ENCODE assay signal across 8 mouse cellular contexts in the genomic region with DNA sequence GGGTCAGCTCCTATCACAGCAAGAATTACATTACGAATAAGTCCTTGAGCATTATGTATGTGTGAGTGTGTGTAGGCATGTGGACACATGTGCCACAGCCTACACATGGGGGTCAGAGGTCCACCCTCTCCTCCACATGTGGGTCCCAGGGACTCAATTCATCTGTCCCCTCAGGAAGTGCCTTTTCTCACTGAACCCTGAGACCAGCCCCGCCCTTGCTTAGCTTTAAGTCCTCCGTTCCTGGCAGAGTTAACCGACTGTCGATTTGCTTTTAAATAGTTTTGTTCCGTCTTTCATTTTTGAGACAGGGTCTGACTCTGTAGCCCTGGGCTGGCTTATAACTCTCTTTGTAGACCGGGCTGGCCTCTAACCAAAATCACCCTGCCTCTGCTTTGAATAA. TPM values are rescaled to one million over a fixed set of nuclear protein-coding genes. Genes with fewer than 3 reads are reported as not detected.
A peak's percentile ranks its signal among the peaks of the same experiment; 100 is the strongest.
DNase-seq lines count a peak whose midpoint lies in the region; ATAC-seq and TF ChIP-seq lines count a peak whose summit lies in the region.

No protein-coding gene starts in this region.

- 33% methylated on average over 7 of the region's 7 CpGs for WGBS in heart, adult 2 months
- 33% methylated on average over 7 of the region's 7 CpGs for WGBS in limb, embryonic 14.5 days

- H3K9me3 ChIP-seq in limb, embryonic 14.5 days (ENCODE audit: control insufficient read depth, low read length), result no peaks in the 10 kb centered on the region

- peaks cover 4% of the 10 kb centered on the region for H3K36me3 ChIP-seq in heart, adult 2 months (ENCODE audit: control insufficient read depth, insufficient read depth, low read length)
- H3K36me3 ChIP-seq in limb, embryonic 14.5 days (ENCODE audit: control insufficient read depth, insufficient read depth, low read length), result no peaks in the 10 kb centered on the region

- intact Hi-C loops in heart, adult 2 months (cut with DNase I), result no loop called here
- intact Hi-C loops in heart, postnatal 14 days (cut with DNase I), result no loop called here

- no peak for TF ChIP-seq CTCF in heart, adult 2 months (IDR thresholded peaks at IDR 0.05)
- TF ChIP-seq CTCF in embryonic fibroblast, embryonic 13.5 days (IDR thresholded peaks at IDR 0.05; ENCODE audit: borderline replicate concordance, insufficient read depth, low read length), result no peak

- no peaks in the 10 kb centered on the region for H3K79me2 ChIP-seq in heart, adult 2 months (replicated peaks; ENCODE audit: control insufficient read depth, insufficient read depth, low read length)

- H3K9ac ChIP-seq in heart, adult 2 months (ENCODE audit: low read depth, low read length), result peak overlapping the region; percentile 58
- no peak overlapping the region for H3K9ac ChIP-seq in limb, embryonic 14.5 days (ENCODE audit: low read depth, low read length, severe bottlenecking)

- DNase-seq in heart, adult 2 months, result no peak
- no peak for DNase-seq in heart, postnatal 14 days
- peak; percentile 52 for DNase-seq in 416B (ENCODE audit: low read depth)
- no peak for DNase-seq in limb, embryonic 14.5 days (ENCODE audit: low spot score)
- no peak for DNase-seq in cerebellum, postnatal 14 days
- no peak for DNase-seq in cerebellum, postnatal 25 days

- H3K27me3 ChIP-seq in heart, adult 2 months (ENCODE audit: control insufficient read depth, insufficient read depth, low read length), result no peaks in the 10 kb centered on the region
- H3K27me3 ChIP-seq in limb, embryonic 14.5 days (ENCODE audit: control insufficient read depth, insufficient read depth, low read length), result no peaks in the 10 kb centered on the region

- H3K4me1 ChIP-seq in heart, adult 2 months (ENCODE audit: control insufficient read depth, insufficient read depth, low read length), result peaks cover 11% of the 10 kb centered on the region
- H3K4me1 ChIP-seq in embryonic fibroblast, embryonic 13.5 days (ENCODE audit: control insufficient read depth, insufficient read depth, low read length), result no peaks in the 10 kb centered on the region; the same call in 1 of the 2 replicates
- H3K4me1 ChIP-seq in limb, embryonic 14.5 days (ENCODE audit: control insufficient read depth, insufficient read depth, low read length), result peaks cover 17% of the 10 kb centered on the region

- H3K27ac ChIP-seq in heart, adult 2 months, result peak overlapping the region; percentile 93
- H3K27ac ChIP-seq in embryonic fibroblast, embryonic 13.5 days (ENCODE audit: insufficient read depth, low read length), result peak overlapping the region; percentile 47
- H3K27ac ChIP-seq in limb, embryonic 14.5 days (replicated peaks; ENCODE audit: low read depth, low read length), result no peak overlapping the region

- no peak for ATAC-seq in limb, embryonic 14.5 days (ENCODE audit: low FRiP score, low read depth)
- no peak for ATAC-seq in activated CD4-positive, CD25-positive, alpha-beta regulatory T cell, adult 4 months

- no peak for TF ChIP-seq POLR2A in heart, adult 2 months (IDR thresholded peaks at IDR 0.05; ENCODE audit: insufficient read depth, low read depth, low read length)
- no peak for TF ChIP-seq POLR2A in embryonic fibroblast, embryonic 13.5 days (IDR thresholded peaks at IDR 0.05; ENCODE audit: low read depth, low read length)
- no peak for TF ChIP-seq POLR2A in limb, embryonic 14.5 days (IDR thresholded peaks at IDR 0.05; ENCODE audit: borderline replicate concordance, extremely low read depth, insufficient read depth, insufficient read length)

- TF ChIP-seq EP300 in heart, adult 2 months (IDR thresholded peaks at IDR 0.05; ENCODE audit: insufficient read depth, low read depth, low read length), result no peak

- peak overlapping the region; percentile 64 for H3K4me2 ChIP-seq in limb, embryonic 14.5 days (replicated peaks; ENCODE audit: low read depth, low read length, severe bottlenecking)

- peak overlapping the region; percentile 50 for H3K4me3 ChIP-seq in heart, adult 2 months
- H3K4me3 ChIP-seq in embryonic fibroblast, embryonic 13.5 days (ENCODE audit: insufficient read depth, low read length), result no peak overlapping the region
- no peak overlapping the region for H3K4me3 ChIP-seq in limb, embryonic 14.5 days (replicated peaks; ENCODE audit: low read length)

RNA-seq across cellular contexts. Expression of gene Zfp217, which starts 5.0 kb away (rescaled TPM):
- total RNA-seq in heart, adult 2 months (2021), result 1 to 10 TPM; 8.9 to 9.4 TPM
- polyA plus RNA-seq in heart, adult 2 months (2012; rRNA removed), result 5.2 and 9.7 TPM in 2 replicates
- total RNA-seq in heart, postnatal 14 days (2021), result 10 to 100 TPM; 14.3 to 17.1 TPM
- 13.0 and 13.2 TPM in 2 replicates for polyA plus RNA-seq in embryonic fibroblast, embryonic 13.5 days (2011; ENCODE audit: insufficient read length, low read depth, missing spikeins)
- polyA plus RNA-seq in limb, embryonic 14.5 days (2012; rRNA removed), result 11.7 and 12.2 TPM in 2 replicates
- polyA plus RNA-seq in limb, embryonic 14.5 days (2014; fragmentation: Nextera tagmentation; extraction: Ambion mirVana), result 4.0 and 4.8 TPM in 2 replicates
- polyA plus RNA-seq in activated CD4-positive, CD25-positive, alpha-beta regulatory T cell, adult 4 months (2017; shearing (Covaris generic)), result 10 to 100 TPM in 1 of 2 experiments, 1 to 10 TPM in 1; 9.1 to 10.4 TPM
